Mouse (Mus musculus): ENCODE measurements at regions not wholly inside any gene's neighbourhood (a gene's known extent, or its start where the extent isn't known, plus 50 kb on each side); places are given as distances from the start of the nearest gene placed in this dataset.
A peak's percentile ranks its signal among the peaks of the same experiment; 100 is the strongest.

DNA sequence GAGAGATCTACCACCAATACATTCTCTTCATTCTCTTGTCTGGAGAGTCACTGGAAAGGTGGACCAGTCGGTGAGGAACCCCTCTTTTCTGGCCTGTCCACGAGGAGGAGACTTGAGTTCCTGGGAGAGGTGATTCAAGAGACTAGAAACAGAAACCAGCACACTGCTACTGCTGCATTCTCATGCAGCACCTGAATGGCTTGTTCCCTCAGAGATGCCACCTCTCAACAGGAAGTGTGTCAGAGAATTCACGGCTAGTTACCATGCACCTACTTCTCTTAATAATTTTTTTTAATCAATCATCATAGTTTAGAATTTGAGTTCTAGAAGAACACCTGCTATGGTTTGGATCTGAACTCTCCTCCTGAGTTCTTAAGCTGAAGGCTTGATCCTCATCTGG is 52.0 kb upstream of the Dynlrb2 start:
- no peak for DNase-seq (ENCODE audit: low spot score)

DNA sequence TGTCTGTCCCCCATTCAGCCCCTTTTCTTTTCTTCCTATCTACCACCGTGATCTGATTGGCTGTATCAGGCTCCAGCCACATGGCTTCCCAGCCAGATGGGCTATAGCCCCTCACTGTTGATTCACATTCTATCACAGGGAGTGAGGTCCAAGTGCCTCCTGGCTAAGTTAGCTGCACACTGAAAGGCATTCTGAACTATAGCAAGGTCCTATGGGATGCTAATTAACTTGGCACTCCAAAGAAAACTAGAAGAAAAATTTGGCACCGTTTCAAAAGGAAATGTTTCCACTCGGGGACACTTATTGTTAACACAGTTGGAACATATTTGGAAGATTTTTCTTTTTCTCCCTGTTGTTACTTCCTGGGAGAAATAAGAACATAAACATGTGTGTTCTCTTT is 53.4 kb upstream of the Dynlrb2 start:
- DNase-seq (ENCODE audit: low spot score): no peak

DNA sequence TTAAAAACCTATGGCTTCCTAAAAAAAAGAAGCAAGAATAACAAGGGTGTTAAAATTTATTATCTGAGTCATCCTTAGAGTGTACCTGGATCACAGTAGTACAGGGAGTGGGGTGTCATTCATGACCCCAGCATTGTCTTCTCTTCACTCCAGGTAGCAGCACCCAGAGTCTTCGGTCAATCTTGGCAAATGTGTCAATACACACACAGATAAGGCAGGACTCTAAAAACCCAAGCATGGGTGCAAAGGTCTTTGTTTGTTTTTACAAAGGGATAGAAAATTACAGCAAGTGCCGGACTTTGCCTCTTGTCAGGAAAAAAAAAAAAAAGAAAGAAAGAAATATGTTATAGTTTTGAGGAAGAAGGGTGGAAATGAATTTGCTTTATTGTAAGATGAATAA is 57.3 kb upstream of the Dynlrb2 start:
- DNase-seq (ENCODE audit: low spot score): no peak

DNA sequence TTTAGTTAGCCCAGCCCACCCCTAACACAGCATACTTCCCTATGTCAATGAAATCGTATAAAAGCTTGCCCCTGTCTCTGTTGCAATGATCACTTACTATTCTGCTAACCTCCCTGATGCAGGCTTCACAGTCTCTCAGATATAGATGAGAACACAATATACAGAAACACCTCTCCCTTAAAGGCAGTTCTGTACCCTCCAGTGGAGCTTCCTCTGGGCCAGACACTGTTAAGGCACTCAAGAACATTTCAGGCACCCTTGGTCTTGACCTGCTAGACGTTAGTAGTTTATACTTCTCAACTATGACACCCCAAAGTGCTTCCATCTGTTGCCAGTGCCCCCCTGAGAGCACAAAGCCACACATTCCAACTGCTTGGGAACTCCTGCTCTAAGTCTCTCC is 61.9 kb upstream of the Dynlrb2 start:
- no peak for DNase-seq (ENCODE audit: low spot score)

DNA sequence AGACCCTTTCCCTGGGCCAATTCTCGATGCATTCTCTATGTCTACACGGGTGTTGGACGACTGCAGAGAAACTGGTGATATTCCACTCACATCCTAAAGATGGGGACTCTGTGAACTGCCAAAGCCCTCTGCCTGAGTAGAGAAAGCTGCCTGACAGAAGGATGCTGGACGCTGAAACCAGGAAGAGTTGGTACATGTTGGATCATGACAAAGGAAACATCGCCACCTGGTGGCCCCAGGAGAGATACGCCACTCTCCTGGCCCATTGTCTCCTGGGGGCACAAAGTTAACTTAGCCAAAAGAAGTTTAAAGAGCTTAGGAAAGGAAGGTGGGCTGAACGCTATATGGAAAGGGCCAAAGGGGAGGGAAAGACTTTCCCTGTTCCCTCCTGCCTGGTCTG is 65.9 kb upstream of the Dynlrb2 start:
- DNase-seq (ENCODE audit: low spot score): peak; percentile 45

DNA sequence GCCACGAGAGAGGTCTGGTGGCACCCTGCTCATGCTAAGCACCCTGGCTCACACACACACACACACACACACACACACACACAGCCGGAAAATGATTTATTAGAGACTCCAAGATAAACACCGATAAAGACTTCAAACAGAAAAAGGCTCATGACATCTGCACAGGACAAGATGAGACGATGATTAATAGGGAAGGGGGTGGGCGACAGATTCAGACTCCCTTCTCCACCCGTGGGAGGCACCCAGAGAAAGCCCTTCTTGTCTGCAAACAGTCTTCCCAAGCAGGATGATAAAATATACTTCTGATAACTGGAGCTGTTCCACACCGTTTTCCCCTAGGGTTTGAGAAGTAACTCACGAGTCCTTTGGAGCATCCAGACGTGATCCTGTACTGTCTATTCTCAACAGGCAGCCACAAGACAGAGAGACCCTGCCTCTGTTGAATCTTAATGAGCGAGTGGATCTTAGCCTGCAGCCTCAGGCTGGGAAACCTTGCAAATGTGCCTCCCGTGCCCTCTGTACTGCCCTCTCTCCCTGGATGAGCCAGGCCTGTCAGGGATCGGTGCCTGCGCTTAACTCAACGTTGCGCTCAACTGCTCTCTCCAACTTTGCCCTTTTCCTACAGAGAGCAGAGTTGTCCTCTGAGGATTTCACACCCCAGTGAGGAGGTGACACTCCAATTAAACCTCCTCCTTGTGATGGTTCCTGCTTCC is 69.3 kb upstream of the Dynlrb2 start:
- DNase-seq (ENCODE audit: low spot score): no peak

DNA sequence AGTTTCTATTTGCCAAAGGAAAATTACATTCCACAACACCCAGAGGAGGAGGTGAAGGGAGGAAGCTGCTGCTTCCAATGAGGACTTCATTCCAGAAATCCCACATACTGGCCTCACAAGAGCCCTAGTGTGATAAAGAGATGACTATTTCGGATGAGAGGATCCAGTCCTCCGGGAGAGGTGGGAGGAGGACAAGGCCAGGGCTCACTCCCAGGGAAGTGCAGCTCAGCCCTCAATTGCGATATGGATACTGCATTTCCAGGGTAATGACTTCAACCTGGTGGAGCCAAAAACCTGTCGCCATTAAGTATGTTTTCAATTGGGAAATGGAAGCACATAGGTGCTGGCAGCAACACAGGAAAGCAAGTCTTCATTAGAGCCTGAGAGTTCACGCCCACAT is 74.7 kb upstream of the Dynlrb2 start:
- DNase-seq (ENCODE audit: low spot score): peak; percentile 44

DNA sequence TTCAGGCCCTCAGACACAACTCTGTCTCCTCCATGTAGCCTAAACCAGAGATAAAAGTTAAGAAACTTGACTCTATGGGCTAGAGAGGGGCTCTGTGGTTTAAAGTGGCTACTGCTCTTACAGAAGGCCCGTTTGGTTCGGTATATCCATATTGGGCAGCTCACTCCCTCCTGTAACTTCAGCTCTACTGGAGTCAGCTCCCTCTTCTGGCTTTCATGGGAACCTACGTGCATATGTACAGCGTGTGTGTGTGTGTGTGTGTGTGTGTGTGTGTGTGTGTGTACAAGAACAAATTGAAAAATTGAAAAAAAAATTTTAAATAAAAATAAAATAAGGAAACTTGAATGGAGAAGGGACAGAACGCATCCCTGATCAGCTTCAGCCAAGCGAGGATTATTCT is 75.1 kb upstream of the Dynlrb2 start:
- DNase-seq (ENCODE audit: low spot score): no peak

DNA sequence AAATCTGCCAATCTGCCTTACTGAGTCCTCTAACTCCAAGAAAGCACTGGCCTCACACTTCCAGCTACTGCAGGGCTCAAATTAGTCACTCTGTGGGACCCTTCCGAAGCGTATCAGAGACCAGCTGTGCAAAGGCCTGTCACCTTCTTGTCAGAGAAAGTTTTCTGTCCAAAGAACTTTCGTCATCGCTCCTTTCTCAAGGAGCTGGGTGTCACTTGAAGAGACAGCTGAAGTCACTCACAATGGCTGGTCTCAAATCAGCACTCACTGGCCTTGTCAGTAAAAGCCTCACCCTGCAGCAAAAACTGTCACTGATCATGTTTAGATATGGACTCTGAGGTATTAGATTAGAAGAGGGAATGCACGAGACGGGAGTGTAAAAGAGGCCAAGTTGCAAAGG is 81.9 kb upstream of the Dynlrb2 start:
- peak; percentile 11 for DNase-seq (ENCODE audit: low spot score)

DNA sequence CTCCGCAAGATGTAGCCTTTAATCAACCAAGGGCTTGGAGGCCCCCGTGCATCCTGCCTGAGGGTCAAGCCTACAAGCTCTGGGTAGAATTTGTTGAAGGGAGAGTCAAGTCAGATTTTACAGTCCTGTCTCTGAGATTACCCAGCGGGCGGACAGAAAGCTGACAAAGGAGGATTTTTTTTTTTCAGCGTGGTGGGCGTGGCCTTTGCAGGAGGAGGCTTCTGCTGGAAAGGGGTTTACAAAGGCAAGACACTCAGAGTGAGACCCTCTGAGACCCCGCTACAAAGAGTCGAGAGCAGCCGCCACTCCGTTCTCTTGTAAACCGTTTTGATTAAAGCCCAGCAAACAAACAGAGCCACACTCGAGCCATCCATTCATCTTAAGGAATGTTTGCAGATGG is 92.1 kb upstream of the Dynlrb2 start:
- DNase-seq (ENCODE audit: low spot score): no peak

DNA sequence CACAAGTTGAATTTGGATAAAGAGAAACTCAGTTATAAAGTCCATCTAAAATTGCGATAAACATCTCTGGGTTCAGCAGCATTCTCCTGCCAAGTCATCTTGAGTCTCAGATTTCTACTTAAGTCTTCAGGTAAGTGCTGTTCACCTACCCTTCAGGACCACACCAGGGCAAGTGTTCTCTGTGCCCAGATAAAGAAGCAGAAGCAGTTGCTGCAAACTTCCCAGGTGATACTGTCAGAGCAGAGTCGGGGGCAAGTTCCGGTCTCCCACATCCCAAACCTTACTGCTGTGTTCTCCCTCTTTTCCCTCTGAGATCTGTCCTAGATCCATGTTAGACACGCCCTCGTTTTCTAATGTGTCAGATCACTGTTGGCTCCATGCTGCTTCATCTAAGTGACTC is 94.7 kb upstream of the Dynlrb2 start:
- no peak for DNase-seq (ENCODE audit: low spot score)

DNA sequence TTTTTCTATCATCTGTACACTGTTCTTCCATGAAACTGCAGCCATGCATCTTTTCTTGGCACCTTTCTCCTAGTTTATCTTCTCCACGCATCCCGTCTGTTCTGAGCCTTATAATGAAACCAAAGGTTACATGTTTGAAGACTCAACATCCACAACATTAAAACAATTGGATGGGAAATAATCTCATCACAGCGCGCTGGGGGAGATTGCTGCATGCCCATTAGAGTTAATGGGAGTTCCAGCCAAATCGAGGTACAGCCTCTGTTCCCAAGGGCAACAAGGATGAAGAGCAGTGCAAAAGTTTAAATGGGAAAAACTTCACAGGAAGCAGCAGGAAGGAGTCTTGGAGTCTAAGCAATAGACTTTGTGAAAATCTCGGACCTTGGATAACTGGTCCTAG is 95.8 kb upstream of the Dynlrb2 start:
- DNase-seq (ENCODE audit: low spot score): no peak

DNA sequence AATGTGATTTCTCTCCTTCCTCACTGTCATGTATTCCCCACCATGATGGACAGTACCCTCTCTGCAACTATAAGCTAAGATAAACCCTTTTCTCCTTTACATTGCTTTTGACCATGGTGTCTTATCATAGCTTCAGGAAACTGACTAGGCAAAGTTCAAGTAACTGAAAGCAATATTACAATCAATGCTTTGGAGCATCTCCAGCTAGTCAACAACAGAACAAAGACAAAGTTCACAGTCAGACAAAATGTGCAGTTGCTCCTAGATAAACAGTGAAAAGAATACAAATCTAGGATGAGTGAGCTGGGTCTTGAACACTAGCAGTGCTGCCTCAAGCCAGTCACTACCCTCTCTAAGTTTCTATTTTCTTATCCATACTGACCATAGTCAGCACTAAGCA is 100.2 kb upstream of the Dynlrb2 start:
- DNase-seq (ENCODE audit: low spot score): no peak

DNA sequence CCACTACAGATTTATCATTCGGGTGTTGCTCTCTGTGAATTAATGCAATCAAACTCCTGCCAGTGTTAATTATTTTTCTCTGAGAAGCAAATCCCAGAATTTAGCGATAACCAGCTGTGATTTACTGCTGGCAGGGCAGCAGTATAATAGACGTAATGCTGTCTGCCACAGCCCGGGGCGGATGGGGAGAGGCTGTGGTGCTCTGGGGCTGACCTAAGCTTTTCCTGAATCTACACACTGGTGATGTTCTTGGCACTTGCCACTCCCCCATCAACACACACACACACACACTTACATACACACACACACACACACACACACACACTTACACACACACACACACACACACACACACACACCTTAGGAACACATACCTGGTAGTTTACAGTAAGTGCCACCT is 101.4 kb upstream of the Dynlrb2 start:
- DNase-seq (ENCODE audit: low spot score): no peak

DNA sequence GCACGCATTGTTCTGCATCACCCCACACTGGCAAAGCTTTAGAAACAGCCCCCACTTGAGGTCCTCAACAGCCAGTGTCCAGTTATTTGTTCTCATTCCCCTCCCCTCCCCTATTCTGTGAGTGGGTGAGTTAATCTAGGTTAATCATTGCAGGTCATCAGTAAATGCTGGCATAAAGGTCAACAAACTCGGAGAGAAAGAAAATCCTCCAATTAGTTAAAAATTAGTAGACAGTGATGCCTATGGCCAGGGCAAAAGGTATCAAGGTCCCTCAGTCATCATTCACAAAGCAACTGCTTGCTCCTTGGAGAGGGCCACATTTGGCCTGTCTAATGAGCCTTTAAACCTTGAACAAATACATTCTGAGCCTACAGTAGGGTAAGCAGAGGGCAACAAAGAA is 105.3 kb upstream of the Dynlrb2 start:
- DNase-seq (ENCODE audit: low spot score): no peak

DNA sequence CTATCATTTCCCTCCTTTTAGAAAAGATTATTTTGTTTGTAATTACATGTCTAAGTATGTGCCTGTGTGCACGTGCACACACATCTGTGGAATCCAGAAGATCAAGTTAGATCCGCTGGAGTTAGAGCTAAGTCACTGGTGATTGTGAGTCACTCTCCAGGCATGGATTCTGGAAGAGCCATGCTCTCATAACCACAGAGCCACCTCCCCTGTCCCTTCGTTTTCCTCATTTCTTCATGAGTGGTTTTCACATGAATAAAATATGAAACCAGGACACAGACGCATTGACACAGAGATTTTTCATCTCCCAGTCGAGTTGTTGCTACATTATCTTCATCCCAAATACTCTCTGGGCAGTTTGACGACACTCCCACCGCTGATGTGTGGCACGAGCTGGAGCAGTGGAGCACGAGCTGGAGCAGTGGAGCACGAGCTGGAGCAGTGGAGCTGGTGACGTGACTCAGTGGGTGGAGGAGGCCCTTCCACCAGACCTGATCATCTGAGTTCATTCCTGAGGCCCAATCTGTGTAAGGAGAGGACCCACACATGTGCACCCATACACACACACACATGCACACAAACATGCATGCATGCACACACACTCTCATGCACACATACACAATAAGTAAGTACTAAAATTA is 106.1 kb upstream of the Dynlrb2 start:
- DNase-seq (ENCODE audit: low spot score): no peak

DNA sequence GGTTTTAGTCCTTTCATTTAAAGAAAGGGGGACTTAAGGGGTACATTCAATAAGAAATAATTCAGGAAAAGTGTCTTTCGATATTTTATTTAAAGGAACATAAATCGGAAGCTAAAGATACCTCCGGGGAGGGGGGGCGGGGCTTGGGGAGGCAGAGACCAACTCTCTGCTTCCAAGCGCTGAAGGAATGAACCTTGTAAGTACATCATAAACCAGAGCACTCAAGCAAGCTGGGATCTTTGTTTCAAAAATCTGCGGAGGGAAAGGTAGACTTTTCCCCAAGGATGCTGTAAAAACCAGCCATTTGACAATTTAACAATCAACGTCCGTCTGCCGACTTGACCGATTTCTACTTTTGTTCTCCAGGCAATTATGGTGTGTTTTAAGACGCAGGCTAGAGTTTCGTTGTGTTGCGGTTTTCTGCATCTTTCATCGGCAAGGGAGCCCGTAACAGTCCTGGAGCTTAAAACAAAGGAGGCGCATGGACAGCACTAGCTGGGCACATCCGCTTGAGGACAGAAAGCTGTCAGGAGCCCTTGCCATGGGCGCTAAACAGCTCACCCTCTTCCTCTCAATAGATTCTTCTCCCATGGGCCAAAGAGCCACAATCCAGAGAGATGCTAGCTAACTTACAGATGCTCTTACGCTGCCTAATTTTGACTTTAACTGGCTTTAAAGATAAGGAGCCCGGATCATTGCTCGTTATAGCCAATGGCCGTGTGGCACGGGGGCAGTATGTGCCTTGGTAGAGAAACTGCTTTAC is 119.4 kb upstream of the Dynlrb2 start:
- no peak for DNase-seq (ENCODE audit: low spot score)

DNA sequence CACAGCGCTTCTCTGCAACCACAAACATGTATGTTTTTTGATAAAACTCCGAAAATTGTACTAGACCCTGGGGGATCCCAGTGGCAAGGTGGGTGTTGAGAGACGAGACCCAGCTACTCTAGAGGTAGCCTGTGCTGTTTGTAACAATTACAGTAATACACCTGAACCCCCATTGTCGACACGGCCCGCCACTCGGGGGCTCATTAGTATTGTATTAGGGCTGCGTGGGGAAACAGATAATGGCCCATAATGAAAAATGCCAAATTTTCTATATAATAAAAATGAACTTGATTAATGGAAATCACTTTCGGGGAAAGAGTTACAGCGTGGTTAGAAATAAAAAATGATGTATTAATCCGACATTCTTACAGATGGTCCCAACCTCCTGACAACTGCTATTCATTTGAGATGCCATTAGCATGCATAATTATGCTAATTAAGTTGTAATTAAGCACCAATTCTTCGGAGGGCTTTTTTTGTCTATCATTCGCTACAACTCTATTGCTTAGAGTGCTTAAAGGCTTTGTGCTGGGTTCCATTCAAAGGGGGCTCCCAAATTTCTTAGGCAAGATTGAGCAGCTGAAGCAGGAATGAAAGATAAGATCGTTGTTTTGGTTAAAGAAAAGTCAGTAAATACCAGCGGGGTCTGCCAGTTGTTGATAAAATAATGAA is 120.2 kb upstream of the Dynlrb2 start:
- DNase-seq (ENCODE audit: low spot score): no peak

DNA sequence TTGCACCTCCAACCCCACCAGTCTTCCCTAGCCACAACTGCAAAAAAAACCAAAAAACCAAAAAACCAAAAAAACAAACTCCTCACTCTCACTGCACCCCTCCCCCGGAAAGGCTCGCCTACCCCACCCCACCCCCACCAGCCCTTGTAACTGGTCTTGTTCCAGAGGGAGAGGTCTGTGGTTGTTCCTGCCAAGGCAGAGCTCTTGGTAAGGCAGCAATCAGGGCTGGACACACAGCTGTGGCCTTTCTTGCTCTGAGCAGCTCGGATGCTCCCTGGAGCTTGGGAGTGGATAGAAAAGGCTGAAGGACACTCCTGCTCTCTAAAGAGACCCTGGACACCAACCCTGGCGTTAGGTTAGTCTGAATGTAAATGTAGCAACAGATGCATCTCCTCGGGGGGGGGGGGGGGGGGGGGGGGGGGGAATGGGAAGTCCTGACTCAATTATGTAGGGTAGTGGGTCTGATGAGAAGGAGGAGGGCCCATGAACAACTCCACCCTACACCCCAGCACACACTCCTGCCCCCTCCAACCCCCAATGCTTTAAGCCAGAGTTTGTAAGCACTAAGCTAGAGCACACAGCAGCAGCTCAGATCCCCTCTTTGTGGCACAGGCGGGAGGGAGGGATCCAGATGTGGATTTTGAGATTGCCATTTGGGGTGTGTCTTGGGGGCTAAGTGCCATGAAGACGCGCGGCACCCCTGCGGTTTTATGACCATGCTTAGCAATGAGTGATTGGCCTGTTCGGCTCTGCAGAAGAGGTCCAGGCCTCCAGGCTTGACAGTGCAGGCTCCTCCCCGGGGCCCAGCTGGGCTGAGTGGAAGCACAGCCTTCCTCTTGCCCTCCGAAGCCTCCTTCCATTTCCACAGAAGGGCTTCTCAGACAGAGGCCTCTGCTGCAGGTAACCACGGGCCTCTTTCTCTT is 121.0 kb upstream of the Dynlrb2 start:
- peak; percentile 37 for DNase-seq (ENCODE audit: low spot score)

DNA sequence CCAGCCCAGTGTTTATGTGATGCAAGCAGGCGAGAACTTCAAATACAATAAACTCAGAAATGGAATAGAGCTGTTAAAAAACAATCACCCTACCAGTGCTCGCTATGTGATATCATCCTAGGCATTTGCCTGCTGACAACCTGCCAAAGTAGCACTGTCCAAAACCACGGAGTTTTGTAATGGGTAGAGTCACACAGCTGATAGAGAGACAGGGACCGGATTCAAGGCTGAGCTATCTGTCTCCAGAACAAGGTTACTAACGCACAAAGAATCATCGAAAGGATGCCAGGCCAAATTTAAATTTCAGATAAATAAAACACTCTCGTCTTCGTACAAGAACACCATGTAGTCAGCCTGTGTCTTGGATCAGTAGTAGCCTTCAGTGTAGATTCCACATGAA is 121.7 kb upstream of the Dynlrb2 start:
- DNase-seq (ENCODE audit: low spot score): peak; percentile 31

DNA sequence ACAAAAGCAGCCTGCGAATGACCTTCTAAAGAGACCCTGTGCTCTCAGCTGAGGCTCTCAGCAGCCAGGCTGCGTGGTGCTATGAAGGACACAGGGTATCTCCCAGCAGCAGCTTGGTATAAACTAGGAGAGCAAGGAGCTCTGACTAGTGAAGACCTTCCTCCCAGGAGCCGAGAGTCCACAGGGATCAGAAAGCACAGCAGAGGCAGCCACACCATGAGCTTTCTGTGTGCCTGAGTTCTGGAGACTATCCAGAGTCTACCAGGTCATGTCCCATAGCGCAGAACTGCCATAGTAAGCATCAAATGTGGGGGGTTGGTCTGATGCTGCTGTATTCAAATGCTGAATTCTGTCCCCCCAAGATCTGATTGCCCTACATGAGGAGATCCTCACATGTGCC is 124.2 kb upstream of the Dynlrb2 start:
- DNase-seq (ENCODE audit: low spot score): no peak

Measured in heart, adult 8-10 months (tissue).